Mouse (Mus musculus) cerebellum, adult 2 months (tissue): ENCODE measurements around the gene Aspscr1.

Experiments
- CTCF ChIP-seq: fragments of 200-500 bp; IDR thresholded peaks from 2 replicates; pipeline ENCODE4 v1.5.1; 2011; ENCODE audit warnings: low read depth, mild to moderate bottlenecking, control low read depth, low read length, moderate library complexity, borderline replicate concordance; ENCODE audit not compliant: insufficient read depth
- POLR2A ChIP-seq: fragments of 200-500 bp; IDR thresholded peaks from 2 replicates; pipeline ENCODE4 v1.6.1; 2011; ENCODE audit warnings: low read length, control low read depth, borderline replicate concordance; ENCODE audit not compliant: insufficient read depth

GRCm38 (mm10) chr11:120631726-120632448 is 40.9 kb upstream of the Aspscr1 start:
- TF ChIP-seq POLR2A = no peak
- TF ChIP-seq CTCF = no peak
